Mouse (Mus musculus): ENCODE results near the gene Klhl29.

Klhl29 gene

GRCm38 (mm10) chr12:5253289-5254005, 122.0 kb downstream of the Klhl29 start:
- no peak for DNase-seq (ENCODE audit: low spot score)

GRCm38 (mm10) chr12:5252569-5252968, 122.9 kb downstream of the Klhl29 start:
- DNase-seq (ENCODE audit: low spot score) = no peak

DNA sequence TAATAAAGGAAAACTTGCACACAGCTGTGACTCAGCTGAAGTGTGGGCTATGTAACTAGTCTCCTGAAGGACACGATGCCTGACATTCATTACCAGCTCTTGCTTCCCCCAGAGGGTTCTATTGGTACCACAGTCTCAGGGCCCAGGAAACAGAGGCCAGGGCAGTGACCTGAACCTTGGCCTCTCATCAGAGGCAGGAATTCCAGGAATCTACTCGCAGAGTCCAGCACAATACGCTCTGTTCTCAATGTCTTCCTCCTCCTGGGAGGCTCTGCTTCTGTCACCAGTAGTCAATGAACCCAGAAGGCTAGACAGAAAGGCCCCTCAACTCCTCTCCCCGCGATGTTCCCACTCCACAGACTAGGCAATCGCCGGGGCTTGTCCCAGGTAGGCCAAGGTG, 125.4 kb downstream of the Klhl29 start:
- no peak for DNase-seq (ENCODE audit: low spot score)

GRCm38 (mm10) chr12:5249068-5249467, 126.4 kb downstream of the Klhl29 start:
- DNase-seq (ENCODE audit: low spot score) = no peak

DNA sequence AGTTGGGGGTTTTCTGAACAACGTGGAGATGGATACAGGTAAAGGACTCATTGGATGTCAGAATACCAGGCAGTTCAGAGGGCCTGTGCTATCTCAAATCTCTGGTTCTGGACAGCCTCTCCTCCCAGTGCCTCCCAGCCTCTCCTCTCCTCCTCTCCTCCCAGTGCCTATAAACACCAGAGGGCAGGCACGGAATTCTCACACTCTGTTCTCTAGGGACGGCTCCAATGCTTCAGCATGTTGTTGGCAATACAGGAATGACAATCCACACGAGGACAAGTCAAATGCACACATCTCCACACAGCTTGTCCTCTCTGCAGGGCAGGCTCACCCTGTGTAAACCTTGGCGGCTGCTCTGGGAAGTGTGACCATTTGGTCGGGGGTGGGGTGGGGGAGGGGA, 128.0 kb downstream of the Klhl29 start:
- DNase-seq (ENCODE audit: low spot score) = no peak

DNA sequence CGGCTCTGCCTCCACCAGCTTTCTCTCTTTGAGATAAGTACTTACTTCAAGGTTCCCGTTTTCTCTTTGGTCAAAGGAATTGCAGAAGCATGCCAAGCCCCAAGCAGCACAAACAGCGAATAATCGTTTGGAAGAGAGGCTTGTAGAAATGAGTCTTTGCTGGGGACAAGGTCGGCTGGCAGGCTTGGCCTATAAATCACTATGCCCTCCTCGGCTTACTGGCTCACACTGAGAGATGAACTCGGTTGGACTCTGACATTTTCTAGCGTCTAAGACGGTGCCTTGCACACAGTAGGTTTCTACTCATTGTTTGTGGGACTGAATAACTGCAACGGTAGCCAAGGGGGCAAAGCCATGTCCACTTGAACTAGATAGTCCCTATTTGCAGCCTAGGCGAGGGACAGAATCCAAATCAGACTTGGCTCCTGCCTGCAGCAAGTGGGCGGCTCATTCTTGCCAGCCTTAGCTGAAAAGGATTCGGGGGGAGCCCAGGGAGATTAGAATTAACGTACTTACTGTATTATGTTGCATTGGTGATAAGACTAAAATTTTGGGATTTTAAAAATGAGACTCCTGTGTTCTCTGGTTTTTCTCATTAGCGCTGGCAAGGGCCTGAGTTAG, 128.7 kb downstream of the Klhl29 start:
- DNase-seq (ENCODE audit: low spot score) = no peak

GRCm38 (mm10) chr12:5246193-5246621, 129.3 kb downstream of the Klhl29 start:
- DNase-seq (ENCODE audit: low spot score) = no peak

GRCm38 (mm10) chr12:5245207-5245597, 130.3 kb downstream of the Klhl29 start:
- DNase-seq (ENCODE audit: low spot score) = no peak

GRCm38 (mm10) chr12:5244431-5245206, 130.9 kb downstream of the Klhl29 start:
- no peak for DNase-seq (ENCODE audit: low spot score)

DNA sequence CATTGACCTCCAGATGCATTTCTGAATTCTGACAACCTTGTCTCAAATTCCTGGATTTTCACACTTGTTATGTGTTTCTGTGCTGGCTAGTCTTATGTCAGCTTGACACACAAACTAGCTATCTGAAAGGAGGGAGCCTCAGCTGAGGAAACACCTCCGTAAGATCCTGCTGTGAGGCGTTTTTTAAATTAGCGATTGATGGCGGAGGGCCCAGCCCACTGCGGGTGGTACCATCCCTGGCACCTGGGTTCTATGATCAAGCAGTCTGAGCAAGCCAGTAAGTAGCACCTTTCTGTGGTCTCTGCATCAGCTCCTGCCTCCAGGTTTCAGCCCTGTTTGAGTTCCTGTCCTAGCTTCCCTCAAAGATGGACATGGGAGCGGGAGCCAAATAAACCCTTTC, 131.6 kb downstream of the Klhl29 start:
- no peak for DNase-seq (ENCODE audit: low spot score)

DNA sequence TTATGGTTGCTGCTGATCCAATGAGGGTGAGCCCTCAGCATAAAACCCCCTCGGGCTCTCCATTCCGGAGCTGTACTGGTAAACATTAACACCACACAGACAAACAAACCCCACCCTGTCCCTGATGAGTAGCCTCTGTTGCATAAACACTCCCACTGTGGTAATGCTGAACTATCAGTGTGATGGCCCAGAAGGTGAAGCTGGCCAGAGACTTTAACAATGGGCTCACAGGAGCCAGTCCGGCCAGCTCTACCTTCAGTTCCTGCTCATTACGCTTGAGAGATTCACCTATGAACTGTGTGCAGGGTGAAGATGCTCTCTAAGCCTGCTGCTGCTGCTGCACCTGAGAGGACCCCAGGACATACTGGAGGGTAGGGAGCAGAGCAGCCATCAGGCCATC, 132.0 kb downstream of the Klhl29 start:
- DNase-seq (ENCODE audit: low spot score) = no peak

GRCm38 (mm10) chr12:5242551-5243330, 132.7 kb downstream of the Klhl29 start:
- no peak for DNase-seq (ENCODE audit: low spot score)

GRCm38 (mm10) chr12:5239451-5240245, 135.8 kb downstream of the Klhl29 start:
- no peak for DNase-seq (ENCODE audit: low spot score)

GRCm38 (mm10) chr12:5237078-5237477, 138.4 kb downstream of the Klhl29 start:
- DNase-seq (ENCODE audit: low spot score) = no peak

GRCm38 (mm10) chr12:5235596-5235995, 139.9 kb downstream of the Klhl29 start:
- no peak for DNase-seq (ENCODE audit: low spot score)

DNA sequence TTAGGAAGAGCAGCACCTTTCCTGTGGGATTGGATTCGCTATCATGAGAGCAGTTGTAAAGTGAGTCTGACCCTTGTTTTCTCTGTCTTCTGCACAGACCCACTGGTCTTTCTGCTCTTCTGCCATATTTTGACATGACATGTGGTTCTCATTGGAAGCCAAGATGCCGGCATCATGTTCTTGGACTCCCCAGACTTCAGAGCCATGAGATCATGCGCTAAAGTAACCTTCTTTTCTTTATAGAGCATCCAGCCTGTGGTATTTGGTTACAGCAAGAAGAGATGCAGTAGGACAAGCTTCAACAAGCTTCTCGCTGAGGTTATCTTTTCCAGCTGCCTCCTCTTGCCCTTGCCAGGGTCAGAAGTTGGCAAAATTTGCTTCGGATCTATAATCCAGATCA, 145.0 kb downstream of the Klhl29 start:
- no peak for DNase-seq (ENCODE audit: low spot score)

- no peak for DNase-seq (ENCODE audit: low spot score)
Observed at GRCm38 (mm10) chr12:5226676-5227654, 148.5 kb downstream of the Klhl29 start.

GRCm38 (mm10) chr12:5223595-5223994, 151.9 kb downstream of the Klhl29 start:
- DNase-seq (ENCODE audit: low spot score) = no peak

DNA sequence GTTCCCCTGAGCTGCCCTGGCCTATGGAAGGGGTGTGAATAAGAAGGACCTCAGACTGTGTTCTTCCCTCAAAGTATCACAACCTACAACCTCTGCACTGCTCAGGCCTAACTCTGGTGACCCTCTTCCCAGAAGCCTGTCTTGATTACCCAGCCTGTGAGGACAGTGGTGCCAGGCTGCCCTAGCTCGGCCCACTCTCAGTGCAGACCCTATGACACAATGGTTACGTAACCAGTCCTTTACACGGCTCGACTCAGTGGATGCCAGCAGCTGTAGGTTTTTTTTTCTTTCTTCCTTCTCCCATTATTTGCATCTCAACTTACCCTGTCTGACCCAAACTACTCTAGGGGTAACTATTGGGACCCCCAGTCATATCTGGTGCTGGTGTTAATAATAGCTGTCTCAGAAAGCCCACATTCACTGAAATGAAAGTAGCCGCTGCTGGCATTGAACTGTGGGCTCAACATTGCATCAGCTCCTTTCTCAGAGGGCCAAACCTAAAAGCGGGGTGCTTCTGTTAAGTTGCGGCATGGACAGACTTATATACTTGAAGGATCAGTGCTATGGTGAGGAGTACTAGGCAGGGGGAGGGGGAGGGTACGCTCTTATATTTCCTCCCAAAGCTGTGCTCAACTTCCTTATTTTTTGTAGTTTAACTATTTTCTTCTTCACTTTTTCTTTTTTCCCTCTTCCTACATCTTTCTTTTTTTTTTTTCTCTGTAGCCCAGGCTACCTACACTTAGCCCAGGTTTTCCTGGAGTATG, 152.9 kb downstream of the Klhl29 start:
- DNase-seq (ENCODE audit: low spot score) = no peak

All from c-Kit-positive CD71-positive TER-119-positive erythroid progenitor cells, embryonic 14.5 days (primary cell).